Mouse (Mus musculus) 3134 (cell line): ENCODE measurements at regions not wholly inside any gene's neighbourhood (a gene's known extent, or its start where the extent isn't known, plus 50 kb on each side); places are given as distances from the start of the nearest gene placed in this dataset.

ENCODE experiments used
- DNase-seq: peaks from one replicate; pipeline ENCODE4 v3.0.0-alpha.2; 2011; ENCODE audit warnings: low spot score; ENCODE audit not compliant: insufficient read length; ENCODE audit errors: extremely low read depth

DNA sequence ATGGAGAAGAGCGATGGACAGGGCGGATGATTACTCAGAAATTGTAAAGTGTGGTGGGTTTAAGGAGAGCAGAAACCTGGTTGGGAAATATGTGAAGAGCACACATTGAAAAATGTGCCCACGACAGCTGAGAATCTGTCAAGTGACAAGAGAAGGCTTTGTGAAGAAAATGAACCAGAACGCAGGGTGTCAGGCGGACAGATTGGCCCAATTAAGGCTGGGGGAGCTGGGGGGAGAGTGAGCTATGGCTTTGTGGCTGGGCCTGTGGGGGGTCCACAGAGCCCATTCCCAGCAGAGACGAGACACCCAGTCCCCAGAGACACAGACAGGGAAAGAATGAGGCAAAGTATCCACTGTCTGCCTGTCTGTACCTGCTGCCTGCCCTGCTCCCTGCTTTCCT is 153.3 kb downstream of the Shq1 start:
- no peak for DNase-seq

DNA sequence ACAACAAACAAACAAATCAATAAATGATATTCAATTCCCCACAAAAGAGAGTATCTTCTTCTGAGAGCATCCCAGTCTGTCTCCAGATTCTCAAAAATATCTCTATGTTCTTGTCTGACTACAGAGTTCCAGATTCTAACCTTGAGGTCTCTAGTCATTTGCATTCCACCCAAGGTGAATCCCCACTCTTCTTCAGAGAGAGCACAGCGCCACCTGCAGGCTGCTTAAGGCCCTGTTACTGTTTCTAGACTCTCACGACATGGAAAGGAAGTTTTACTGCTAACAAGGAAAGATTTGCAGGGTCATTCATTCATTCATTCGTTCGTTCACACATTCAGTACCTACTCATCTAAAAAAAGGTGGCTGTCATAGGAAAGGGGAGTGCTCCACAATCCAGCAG is 158.3 kb downstream of the Shq1 start:
- no peak for DNase-seq

DNA sequence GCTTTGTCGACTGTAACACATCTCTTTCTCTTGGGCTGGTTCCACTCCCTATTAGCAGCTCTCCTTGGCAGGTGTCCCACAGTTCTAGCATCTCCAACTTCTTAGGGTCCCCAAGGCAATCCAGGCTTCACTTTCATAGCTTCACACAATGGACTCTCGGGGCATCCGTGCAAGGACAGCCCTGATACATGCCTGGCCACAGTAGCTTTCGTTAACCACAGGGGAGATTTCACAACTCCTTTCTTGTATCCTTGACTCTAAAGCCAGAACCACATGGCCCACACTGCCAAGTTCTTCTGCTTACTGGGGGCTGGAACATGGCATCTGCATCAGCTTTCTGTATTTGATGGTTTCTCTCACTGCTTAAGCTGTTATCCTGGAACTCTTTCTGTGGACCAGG is 160.3 kb downstream of the Shq1 start:
- DNase-seq, result peak; percentile 47

- peak; percentile 45 for DNase-seq
These were observed 165.3 kb downstream of the Shq1 start for GRCm38 (mm10) chr6:100505506-100506247.

- DNase-seq, result peak; percentile 84
These were observed 167.8 kb downstream of the Shq1 start for GRCm38 (mm10) chr6:100502961-100503782.

GRCm38 (mm10) chr6:100502139-100502538 is 168.8 kb downstream of the Shq1 start:
- DNase-seq, result no peak

DNA sequence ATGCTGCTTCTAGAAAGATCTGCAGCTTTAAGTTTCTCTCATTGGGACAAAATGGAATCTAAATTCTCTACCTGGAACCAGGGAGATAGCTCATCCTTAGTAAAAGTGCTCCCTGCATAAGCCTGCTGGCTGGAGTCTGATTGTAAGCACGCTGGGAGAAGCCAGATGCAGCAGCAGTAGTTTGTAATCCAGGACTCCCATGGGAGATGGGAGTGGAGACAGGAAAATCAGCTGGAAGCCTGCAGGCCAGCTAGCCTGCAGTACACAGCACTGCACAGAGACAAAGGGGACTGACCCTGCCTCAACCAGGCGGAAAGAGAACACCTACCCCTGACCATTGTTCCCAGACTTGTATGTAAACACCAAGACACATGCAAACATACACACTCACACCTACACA is 170.2 kb downstream of the Shq1 start:
- DNase-seq, result no peak

DNA sequence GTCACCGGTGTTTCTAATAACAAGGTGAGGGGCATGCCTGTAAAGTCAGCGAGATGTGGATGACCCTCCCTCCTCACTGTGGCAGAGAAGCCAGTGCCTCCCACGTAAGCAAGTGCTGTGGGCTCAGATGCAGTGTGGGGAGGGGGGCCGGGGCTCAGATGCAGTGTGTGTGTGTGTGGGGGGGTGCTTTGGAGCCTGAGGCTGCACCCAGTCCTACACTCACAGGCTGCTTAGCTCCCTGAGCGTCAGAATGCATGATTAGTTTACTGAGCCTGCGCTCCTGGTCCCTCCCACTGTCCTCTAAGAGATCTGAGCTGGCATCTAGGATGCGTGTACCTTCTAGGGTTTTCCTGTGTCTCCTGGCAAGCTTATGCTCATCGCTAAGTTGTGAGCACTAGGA is 170.9 kb downstream of the Shq1 start:
- peak; percentile 33 for DNase-seq

DNA sequence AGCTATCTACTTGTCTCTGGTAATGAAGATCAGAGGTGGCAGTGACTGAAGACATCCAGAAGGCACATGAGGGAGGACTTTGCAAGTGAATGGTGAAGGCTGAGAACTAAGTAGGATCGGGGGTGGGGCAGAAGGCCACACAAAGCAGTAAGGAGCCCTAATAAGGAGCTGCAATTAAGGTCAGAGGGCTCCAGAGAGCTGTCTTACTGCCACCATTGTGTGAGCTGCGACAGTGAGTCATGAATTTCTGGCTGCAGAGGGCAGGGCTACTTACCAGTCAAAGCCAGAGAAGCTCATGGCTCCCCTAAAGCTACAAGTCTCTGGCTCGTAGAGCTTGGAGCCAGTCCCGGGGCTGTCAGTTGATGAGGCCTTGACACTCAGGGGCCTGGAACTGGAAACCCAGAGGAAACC is 172.1 kb downstream of the Shq1 start:
- DNase-seq, result peak; percentile 69

DNA sequence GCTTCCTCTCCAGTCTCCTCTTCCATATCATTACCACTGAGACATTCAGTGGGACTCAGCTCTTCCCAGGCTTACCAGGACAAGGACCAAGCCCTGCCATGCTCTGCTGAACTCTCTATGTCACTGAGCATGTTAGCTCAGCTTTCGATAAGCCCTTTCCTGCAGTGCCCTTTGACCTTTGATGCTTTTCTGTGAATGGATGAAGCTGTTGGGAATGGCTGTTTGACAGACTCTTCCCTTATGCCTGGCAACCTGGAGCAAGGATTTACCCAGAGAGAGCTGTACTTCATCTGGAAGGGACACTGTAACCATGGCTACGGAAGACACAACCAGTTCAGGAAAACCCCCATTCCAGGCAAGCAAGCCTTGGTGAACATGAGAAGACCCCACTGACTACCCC is 172.8 kb downstream of the Shq1 start:
- DNase-seq, result no peak

GRCm38 (mm10) chr6:100496135-100496534 is 174.8 kb downstream of the Shq1 start:
- no peak for DNase-seq

DNA sequence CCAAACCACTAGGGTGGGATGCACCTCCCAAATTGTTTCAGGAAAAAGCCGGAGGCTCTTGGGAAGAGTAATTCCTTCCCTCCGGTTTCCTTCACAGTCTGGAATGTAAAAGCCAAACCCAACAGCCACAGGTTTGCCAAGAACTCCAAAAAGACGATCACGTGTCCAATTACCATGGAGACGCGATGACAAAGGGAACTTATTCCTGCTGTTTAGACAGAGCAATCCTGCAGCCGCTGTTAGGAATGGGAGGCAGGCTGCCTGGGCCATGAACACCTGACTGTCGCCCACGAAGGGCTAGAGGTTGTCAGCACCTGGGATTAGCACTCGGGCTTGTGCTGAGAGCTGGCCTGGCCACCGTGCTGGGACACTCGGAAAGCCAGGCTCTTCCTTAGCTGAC is 175.8 kb downstream of the Shq1 start:
- DNase-seq, result peak; percentile 81

DNA sequence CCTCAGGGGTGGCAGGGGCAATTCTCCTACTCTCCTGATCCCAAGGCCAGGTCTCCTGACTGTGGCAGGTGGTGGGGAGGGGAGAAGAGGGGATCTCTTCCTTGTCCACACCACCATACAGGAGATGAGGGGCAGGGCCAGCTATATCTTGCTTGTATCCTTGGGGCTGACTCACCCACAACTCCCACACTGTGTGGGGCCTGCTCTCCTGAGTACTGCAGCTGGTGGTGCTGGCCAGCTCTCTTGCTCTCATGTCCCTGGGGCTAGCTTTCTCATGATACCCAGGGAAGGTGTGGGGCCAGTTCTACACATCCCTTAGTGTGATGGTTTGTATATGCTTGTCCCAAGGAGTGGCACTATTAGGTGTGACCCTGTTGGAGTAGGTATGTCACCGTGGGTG is 177.4 kb downstream of the Shq1 start:
- no peak for DNase-seq

DNA sequence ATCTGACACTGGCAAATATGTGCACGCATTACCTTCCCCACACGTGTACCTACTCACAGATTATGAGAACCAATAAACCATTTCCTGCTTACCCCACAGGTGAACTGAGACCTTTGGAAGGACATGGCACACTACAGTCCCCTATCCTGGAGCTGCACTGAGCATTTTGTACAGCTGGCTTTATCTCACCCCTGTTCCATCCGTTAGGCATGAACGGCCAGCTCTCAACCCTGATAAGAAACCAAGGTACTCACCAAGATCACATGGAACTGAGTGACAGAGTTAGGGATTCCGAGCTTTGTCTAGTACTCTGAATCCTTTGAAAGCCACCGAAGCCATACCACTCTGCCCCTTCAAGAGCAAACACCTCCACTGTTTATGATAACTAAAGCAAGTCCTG is 179.1 kb downstream of the Shq1 start:
- no peak for DNase-seq

GRCm38 (mm10) chr6:100490920-100491712 is 179.8 kb downstream of the Shq1 start:
- DNase-seq, result no peak

GRCm38 (mm10) chr6:100483836-100484235 is 187.1 kb downstream of the Shq1 start:
- no peak for DNase-seq

GRCm38 (mm10) chr6:100483084-100483810 is 187.7 kb downstream of the Shq1 start:
- DNase-seq, result no peak

- no peak for DNase-seq
These were observed 188.4 kb downstream of the Shq1 start for GRCm38 (mm10) chr6:100482572-100482971.

- DNase-seq, result no peak
These were observed 190.4 kb downstream of the Shq1 start for GRCm38 (mm10) chr6:100480525-100480924.

- DNase-seq, result no peak
These were observed 191.1 kb downstream of the Shq1 start for GRCm38 (mm10) chr6:100479881-100480280.

DNA sequence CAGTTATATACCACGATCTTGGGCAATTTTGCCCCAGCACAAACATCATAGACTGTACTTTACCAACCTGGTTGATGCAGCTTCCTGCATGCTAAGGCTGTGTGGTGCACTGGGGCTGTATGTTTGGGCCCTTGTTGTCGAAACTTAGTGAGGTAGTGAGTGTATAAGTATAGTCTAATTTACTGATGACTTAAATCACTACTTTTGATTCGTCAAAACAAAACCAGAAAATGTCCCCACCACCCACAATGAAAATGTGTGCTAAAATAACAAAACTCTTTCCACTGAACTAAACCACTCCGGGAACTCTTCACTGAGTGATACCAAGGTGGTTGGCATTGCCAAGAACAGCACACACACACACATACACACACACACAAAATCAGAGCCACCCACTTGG is 191.5 kb downstream of the Shq1 start:
- no peak for DNase-seq
